Mouse (Mus musculus): Measurements from ENCODE around the gene Phldb3. TPM values are rescaled to one million over a fixed set of nuclear protein-coding genes. Genes with fewer than 3 reads are reported as not detected.

The Phldb3 gene
- polyA plus RNA-seq, 1 experiment from 2014 or later, result 0.33 TPM

GRCm38 (mm10) chr7:24585995-24586394, 24.6 kb upstream of the Phldb3 start:
- no peaks in the 10 kb centered on the region for H3K4me1 ChIP-seq (ENCODE audit: insufficient read depth, low read depth, low read length)
- no peak overlapping the region for H3K9ac ChIP-seq (replicated peaks; ENCODE audit: low read depth)
- 0 out of 2 replicates have a peak, but pooled peaks cover 9% of the 10 kb centered on the region for H3K27me3 ChIP-seq (replicated peaks; ENCODE audit: insufficient read depth, low read length)
- H3K4me3 ChIP-seq (ENCODE audit: low read depth, low read length), result no peak overlapping the region
- H3K4me2 ChIP-seq (replicated peaks; ENCODE audit: low read depth, low read length), result no peak overlapping the region
- H3K27ac ChIP-seq (ENCODE audit: low read length), result no peak overlapping the region
- no peaks in the 10 kb centered on the region for H3K36me3 ChIP-seq (ENCODE audit: insufficient read depth, low read length)
- ATAC-seq, result no peak
- TF ChIP-seq EP300 (IDR thresholded peaks at IDR 0.05), result no peak
- no peak for TF ChIP-seq CTCF (IDR thresholded peaks at IDR 0.05)
- WGBS, result 46% methylated on average over 15 of the region's 16 CpGs
- DNase-seq (ENCODE audit: low spot score), result no peak
- H3K9me3 ChIP-seq (ENCODE audit: low read length), result no peaks in the 10 kb centered on the region

- TF ChIP-seq EP300 (IDR thresholded peaks at IDR 0.05) (no peak), CTCF (IDR thresholded peaks at IDR 0.05) (no peak)
- DNase-seq (ENCODE audit: low spot score) (peak; percentile 45), ATAC-seq (peak; percentile 58)
- H3K4me1 ChIP-seq (ENCODE audit: insufficient read depth, low read depth, low read length), result no peaks in the 10 kb centered on the region
- 0 out of 2 replicates have a peak, but pooled peaks cover 9% of the 10 kb centered on the region for H3K27me3 ChIP-seq (replicated peaks; ENCODE audit: insufficient read depth, low read length)
- H3K9me3 ChIP-seq (ENCODE audit: low read length), result no peaks in the 10 kb centered on the region
- no peak overlapping the region for H3K27ac ChIP-seq (ENCODE audit: low read length)
- no peaks in the 10 kb centered on the region for H3K36me3 ChIP-seq (ENCODE audit: insufficient read depth, low read length)
- H3K9ac ChIP-seq (replicated peaks; ENCODE audit: low read depth), result no peak overlapping the region
- H3K4me2 ChIP-seq (replicated peaks; ENCODE audit: low read depth, low read length), result peak overlapping the region; percentile 60
- 13% methylated on average over 8 of the region's 8 CpGs for WGBS
- peak overlapping the region; percentile 27 for H3K4me3 ChIP-seq (ENCODE audit: low read depth, low read length)
Observed at GRCm38 (mm10) chr7:24586828-24587227, 23.7 kb upstream of the Phldb3 start.

- 9% methylated on average over 24 of the region's 30 CpGs for WGBS
- Histone ChIP-seq H3K27ac (ENCODE audit: low read length) (no peak within 1 kb of the TSS), H3K9ac (replicated peaks; ENCODE audit: low read depth) (0 out of 2 replicates have a peak within 1 kb of the TSS, but pooled peaks have one; percentile 16), H3K9me3 (ENCODE audit: low read length) (no peaks in the 10 kb centered on the region), H3K4me2 (replicated peaks; ENCODE audit: low read depth, low read length) (peak within 1 kb of the TSS; percentile 60), H3K4me1 (ENCODE audit: insufficient read depth, low read depth, low read length) (no peaks in the 10 kb centered on the region), H3K27me3 (replicated peaks; ENCODE audit: insufficient read depth, low read length) (0 out of 2 replicates have a peak, but pooled peaks cover 9% of the 10 kb centered on the region), H3K4me3 (ENCODE audit: low read depth, low read length) (peak within 1 kb of the TSS; percentile 27), H3K36me3 (ENCODE audit: insufficient read depth, low read length) (no peaks in the 10 kb centered on the region)
- ATAC-seq (peak; percentile 52), DNase-seq (ENCODE audit: low spot score) (peak; percentile 46)
- TF ChIP-seq EP300 (IDR thresholded peaks at IDR 0.05), result no peak
- TF ChIP-seq CTCF (IDR thresholded peaks at IDR 0.05), result no peak
Observed at GRCm38 (mm10) chr7:24587330-24588105, 23.0 kb upstream of the Phldb3 start, which contains the start of the genes Ethe1 and Zfp575. Gene Ethe1 (plus strand): TSS chr7:24587543. Gene Zfp575 (minus strand): TSS chr7:24587641.

- DNase-seq (ENCODE audit: low spot score) (peak; percentile 67), ATAC-seq (peak; percentile 64)
- Histone ChIP-seq H3K27me3 (replicated peaks; ENCODE audit: insufficient read depth, low read length) (0 out of 2 replicates have a peak, but pooled peaks cover 9% of the 10 kb centered on the region), H3K9ac (replicated peaks; ENCODE audit: low read depth) (no peak overlapping the region), H3K27ac (ENCODE audit: low read length) (no peak overlapping the region), H3K9me3 (ENCODE audit: low read length) (no peaks in the 10 kb centered on the region), H3K36me3 (ENCODE audit: insufficient read depth, low read length) (no peaks in the 10 kb centered on the region), H3K4me1 (ENCODE audit: insufficient read depth, low read depth, low read length) (no peaks in the 10 kb centered on the region), H3K4me2 (replicated peaks; ENCODE audit: low read depth, low read length) (no peak overlapping the region), H3K4me3 (ENCODE audit: low read depth, low read length) (no peak overlapping the region)
- TF ChIP-seq CTCF (IDR thresholded peaks at IDR 0.05) (no peak), EP300 (IDR thresholded peaks at IDR 0.05) (no peak)
- 44% methylated on average over 13 of the region's 13 CpGs for WGBS
Observed at GRCm38 (mm10) chr7:24588336-24588735, 22.2 kb upstream of the Phldb3 start.

GRCm38 (mm10) chr7:24591735-24592134, 18.8 kb upstream of the Phldb3 start:
- no peak overlapping the region for H3K27ac ChIP-seq (ENCODE audit: low read length)
- TF ChIP-seq CTCF (IDR thresholded peaks at IDR 0.05) (peak; percentile 14; the same call in 1 of the 2 replicates), EP300 (IDR thresholded peaks at IDR 0.05) (no peak)
- no peak overlapping the region for H3K4me3 ChIP-seq (ENCODE audit: low read depth, low read length)
- H3K4me2 ChIP-seq (replicated peaks; ENCODE audit: low read depth, low read length), result no peak overlapping the region
- H3K36me3 ChIP-seq (ENCODE audit: insufficient read depth, low read length), result no peaks in the 10 kb centered on the region
- no peak for ATAC-seq
- 50% methylated on average over 5 of the region's 5 CpGs for WGBS
- H3K9me3 ChIP-seq (ENCODE audit: low read length), result no peaks in the 10 kb centered on the region
- H3K4me1 ChIP-seq (ENCODE audit: insufficient read depth, low read depth, low read length), result no peaks in the 10 kb centered on the region
- DNase-seq (ENCODE audit: low spot score), result no peak
- 0 out of 2 replicates have a peak, but pooled peaks cover under 1% of the 10 kb centered on the region for H3K27me3 ChIP-seq (replicated peaks; ENCODE audit: insufficient read depth, low read length)
- H3K9ac ChIP-seq (replicated peaks; ENCODE audit: low read depth), result no peak overlapping the region

- H3K36me3 ChIP-seq (ENCODE audit: insufficient read depth, low read length), result no peaks in the 10 kb centered on the region
- H3K4me2 ChIP-seq (replicated peaks; ENCODE audit: low read depth, low read length), result no peak overlapping the region
- H3K4me1 ChIP-seq (ENCODE audit: insufficient read depth, low read depth, low read length), result no peaks in the 10 kb centered on the region
- H3K27ac ChIP-seq (ENCODE audit: low read length), result no peak overlapping the region
- 50% methylated on average over 4 of the region's 4 CpGs for WGBS
- H3K9me3 ChIP-seq (ENCODE audit: low read length), result no peaks in the 10 kb centered on the region
- ATAC-seq (no peak), DNase-seq (ENCODE audit: low spot score) (no peak)
- no peak overlapping the region for H3K4me3 ChIP-seq (ENCODE audit: low read depth, low read length)
- H3K27me3 ChIP-seq (replicated peaks; ENCODE audit: insufficient read depth, low read length), result no peaks in the 10 kb centered on the region
- H3K9ac ChIP-seq (replicated peaks; ENCODE audit: low read depth), result no peak overlapping the region
- TF ChIP-seq CTCF (IDR thresholded peaks at IDR 0.05), result no peak
- no peak for TF ChIP-seq EP300 (IDR thresholded peaks at IDR 0.05)
Observed at GRCm38 (mm10) chr7:24592163-24592562, 18.4 kb upstream of the Phldb3 start.

Measured in lung, postnatal 0 days (tissue).